Mouse (Mus musculus): ENCODE data around the gene Ddx39b. TPM values are rescaled to one million over a fixed set of nuclear protein-coding genes. Genes with fewer than 3 reads are reported as not detected.

The Ddx39b gene
- polyA plus RNA-seq, 1 experiment from 2014 or later: 347 TPM

DNA sequence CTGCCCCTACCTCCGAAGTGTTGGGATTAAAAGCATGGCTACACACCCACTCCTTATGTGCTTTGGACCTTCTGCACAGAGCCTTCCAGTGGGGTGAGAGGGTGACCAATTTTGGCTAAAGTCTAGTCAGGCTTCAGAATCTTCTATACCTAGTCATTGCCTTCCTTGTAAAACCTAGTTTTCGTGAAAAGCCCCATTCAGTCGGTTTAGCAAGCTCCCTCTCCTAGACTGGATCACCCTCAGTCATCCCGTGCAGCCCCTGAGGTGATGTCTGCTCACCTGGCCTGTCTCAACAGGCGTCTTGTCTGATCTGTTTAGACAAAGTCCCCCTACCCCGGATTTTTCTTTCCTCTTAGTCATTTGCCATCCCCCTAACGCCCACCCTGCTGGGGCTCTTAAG is 43.5 kb upstream of the Ddx39b start:
- Histone ChIP-seq H3K4me2 (ENCODE audit: low read depth, low read length) (no peak overlapping the region), H3K9ac (ENCODE audit: low read depth, low read length) (no peak overlapping the region), H3K4me3 (ENCODE audit: low read depth, low read length) (no peak overlapping the region), H3K9me3 (ENCODE audit: control insufficient read depth, low read length) (no peaks in the 10 kb centered on the region), H3K36me3 (ENCODE audit: control insufficient read depth, insufficient read depth, low read length) (no peaks in the 10 kb centered on the region), H3K4me1 (ENCODE audit: control insufficient read depth, insufficient read depth, low read length) (peaks cover 11% of the 10 kb centered on the region; the same call in 1 of the 2 replicates), H3K27ac (replicated peaks; ENCODE audit: low read depth, low read length) (no peak overlapping the region), H3K27me3 (replicated peaks; ENCODE audit: control insufficient read depth, insufficient read depth, low read length) (peaks cover 43% of the 10 kb centered on the region)
- ATAC-seq (ENCODE audit: low read depth) (no peak), DNase-seq (ENCODE audit: low spot score) (no peak)
- WGBS: 59% methylated on average over 7 of the region's 7 CpGs

DNA sequence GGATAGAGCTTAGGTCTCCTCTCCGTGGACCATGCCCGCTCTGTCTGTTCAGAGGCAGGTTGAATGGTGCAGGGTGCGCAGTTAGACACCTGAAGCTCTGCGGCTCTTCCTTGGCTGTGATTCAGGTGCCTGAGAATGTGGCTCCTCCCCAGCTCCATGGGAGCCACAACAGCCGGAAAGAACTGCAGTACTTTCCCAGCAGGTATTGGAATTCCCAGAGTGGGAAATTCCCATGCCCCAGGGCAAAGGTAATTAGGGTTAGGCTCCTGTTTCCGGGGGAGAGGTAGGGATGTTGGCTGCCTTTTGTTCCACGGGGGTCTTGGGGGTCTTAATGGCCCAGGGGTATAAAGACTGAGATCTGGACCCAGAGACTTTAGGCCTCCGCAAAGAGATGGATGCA is 42.6 kb upstream of the Ddx39b start:
- Histone ChIP-seq H3K27me3 (replicated peaks; ENCODE audit: control insufficient read depth, insufficient read depth, low read length) (peaks cover 50% of the 10 kb centered on the region), H3K9me3 (ENCODE audit: control insufficient read depth, low read length) (no peaks in the 10 kb centered on the region)
- ATAC-seq (ENCODE audit: low read depth): no peak

DNA sequence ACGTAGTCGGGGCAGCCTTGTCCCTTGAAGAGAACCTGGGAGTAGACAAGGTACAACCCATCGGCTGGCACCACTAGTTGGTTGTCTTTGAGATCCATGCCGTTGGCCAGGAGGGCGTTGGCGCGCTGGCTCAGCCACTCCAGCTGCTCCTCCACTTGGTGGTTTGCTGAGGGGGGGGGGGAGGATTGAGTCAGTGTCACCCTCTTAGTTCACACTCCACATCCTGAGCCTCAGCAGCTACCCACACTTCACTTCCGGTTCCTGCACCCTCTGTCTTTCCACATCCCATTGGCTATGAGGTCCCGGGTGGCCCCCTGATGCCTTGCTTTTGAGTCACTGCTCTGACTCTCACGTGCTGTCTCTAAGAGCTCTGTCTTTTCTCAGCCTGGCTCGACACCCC is 41.1 kb upstream of the Ddx39b start:
- ATAC-seq (ENCODE audit: low read depth) (no peak), DNase-seq (ENCODE audit: low spot score) (no peak)
- Histone ChIP-seq H3K4me1 (ENCODE audit: control insufficient read depth, insufficient read depth, low read length) (peaks cover 8% of the 10 kb centered on the region; the same call in 1 of the 2 replicates), H3K9ac (ENCODE audit: low read depth, low read length) (no peak overlapping the region), H3K27ac (replicated peaks; ENCODE audit: low read depth, low read length) (no peak overlapping the region), H3K4me3 (ENCODE audit: low read depth, low read length) (no peak overlapping the region), H3K4me2 (ENCODE audit: low read depth, low read length) (no peak overlapping the region), H3K9me3 (ENCODE audit: control insufficient read depth, low read length) (no peaks in the 10 kb centered on the region), H3K36me3 (ENCODE audit: control insufficient read depth, insufficient read depth, low read length) (no peaks in the 10 kb centered on the region), H3K27me3 (replicated peaks; ENCODE audit: control insufficient read depth, insufficient read depth, low read length) (peaks cover 46% of the 10 kb centered on the region)
- 79% methylated on average over 9 of the region's 11 CpGs for WGBS

More for the DNA sequence above, 42.6 kb upstream of the Ddx39b start:
- H3K4me2 ChIP-seq (ENCODE audit: low read depth, low read length): no peak overlapping the region
- no peaks in the 10 kb centered on the region for H3K36me3 ChIP-seq (ENCODE audit: control insufficient read depth, insufficient read depth, low read length)
- peaks cover 11% of the 10 kb centered on the region; the same call in 1 of the 2 replicates for H3K4me1 ChIP-seq (ENCODE audit: control insufficient read depth, insufficient read depth, low read length)
- H3K9ac ChIP-seq (ENCODE audit: low read depth, low read length): no peak overlapping the region
- DNase-seq (ENCODE audit: low spot score): no peak
- H3K27ac ChIP-seq (replicated peaks; ENCODE audit: low read depth, low read length): no peak overlapping the region
- no peak overlapping the region for H3K4me3 ChIP-seq (ENCODE audit: low read depth, low read length)
- 14% methylated on average over 8 of the region's 8 CpGs for WGBS

DNA sequence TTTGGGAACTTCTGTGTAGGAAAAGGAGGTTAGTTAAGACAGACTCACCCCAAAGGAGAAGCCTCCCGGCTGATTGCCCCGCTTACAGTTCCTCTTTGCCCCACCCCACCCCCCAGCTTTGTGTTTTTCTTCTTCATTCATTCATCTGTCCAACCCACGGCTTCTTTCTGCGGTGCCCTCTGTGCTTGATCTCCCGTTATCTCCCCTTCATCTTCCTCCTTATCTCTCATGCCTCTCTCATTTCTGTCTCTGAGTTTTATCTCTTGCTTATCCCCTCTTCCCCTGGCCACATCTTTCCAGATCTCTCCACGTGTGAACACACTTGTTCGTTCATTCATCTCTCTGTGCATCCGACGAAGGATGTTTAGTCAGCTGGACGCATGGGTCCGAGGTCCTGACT is 40.4 kb upstream of the Ddx39b start:
- no peak overlapping the region for H3K27ac ChIP-seq (replicated peaks; ENCODE audit: low read depth, low read length)
- H3K4me1 ChIP-seq (ENCODE audit: control insufficient read depth, insufficient read depth, low read length): peaks cover 1% of the 10 kb centered on the region; the same call in 1 of the 2 replicates
- H3K36me3 ChIP-seq (ENCODE audit: control insufficient read depth, insufficient read depth, low read length): no peaks in the 10 kb centered on the region
- 83% methylated on average over 11 of the region's 11 CpGs for WGBS
- no peak for DNase-seq (ENCODE audit: low spot score)
- H3K27me3 ChIP-seq (replicated peaks; ENCODE audit: control insufficient read depth, insufficient read depth, low read length): peaks cover 38% of the 10 kb centered on the region
- no peak for ATAC-seq (ENCODE audit: low read depth)
- no peak overlapping the region for H3K9ac ChIP-seq (ENCODE audit: low read depth, low read length)
- no peaks in the 10 kb centered on the region for H3K9me3 ChIP-seq (ENCODE audit: control insufficient read depth, low read length)
- H3K4me2 ChIP-seq (ENCODE audit: low read depth, low read length): no peak overlapping the region
- H3K4me3 ChIP-seq (ENCODE audit: low read depth, low read length): 0 out of 2 replicates have a peak overlapping the region, but pooled peaks have one; percentile 1

DNA sequence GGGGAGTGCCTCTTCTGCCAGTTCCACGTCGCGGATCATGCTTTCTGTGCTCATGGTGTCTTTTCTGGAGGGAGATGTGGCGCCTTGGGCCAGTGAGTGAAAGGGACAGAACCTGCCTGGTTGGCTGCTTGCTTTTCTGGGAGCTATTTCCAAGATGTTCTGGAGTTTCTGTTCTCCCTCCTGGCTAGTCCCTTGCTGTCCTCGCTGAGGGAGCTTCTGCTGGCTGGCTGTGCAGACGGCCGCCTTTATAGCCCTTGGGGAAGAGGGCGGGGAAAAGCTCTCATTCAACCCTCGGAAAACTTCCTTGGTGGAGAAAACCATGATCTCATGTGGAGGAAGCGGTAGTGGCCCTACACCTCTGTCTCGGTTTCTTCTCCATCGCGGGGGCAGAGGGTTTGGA is 39.8 kb upstream of the Ddx39b start, which contains the start of gene Tnf:
Tnf (minus strand) TSS at position 221 of the 400 bp plus-strand sequence.
- Histone ChIP-seq H3K9me3 (ENCODE audit: control insufficient read depth, low read length) (no peaks in the 10 kb centered on the region), H3K36me3 (ENCODE audit: control insufficient read depth, insufficient read depth, low read length) (no peaks in the 10 kb centered on the region), H3K4me2 (ENCODE audit: low read depth, low read length) (no peak within 1 kb of the TSS; the same call in 1 of the 2 replicates), H3K27me3 (replicated peaks; ENCODE audit: control insufficient read depth, insufficient read depth, low read length) (peaks cover 32% of the 10 kb centered on the region), H3K4me1 (ENCODE audit: control insufficient read depth, insufficient read depth, low read length) (no peaks in the 10 kb centered on the region), H3K27ac (replicated peaks; ENCODE audit: low read depth, low read length) (no peak within 1 kb of the TSS), H3K4me3 (ENCODE audit: low read depth, low read length) (0 out of 2 replicates have a peak within 1 kb of the TSS, but pooled peaks have one; percentile 1), H3K9ac (ENCODE audit: low read depth, low read length) (no peak within 1 kb of the TSS)
- WGBS: 34% methylated on average over 13 of the region's 13 CpGs
- DNase-seq (ENCODE audit: low spot score): no peak
- ATAC-seq (ENCODE audit: low read depth): no peak

DNA sequence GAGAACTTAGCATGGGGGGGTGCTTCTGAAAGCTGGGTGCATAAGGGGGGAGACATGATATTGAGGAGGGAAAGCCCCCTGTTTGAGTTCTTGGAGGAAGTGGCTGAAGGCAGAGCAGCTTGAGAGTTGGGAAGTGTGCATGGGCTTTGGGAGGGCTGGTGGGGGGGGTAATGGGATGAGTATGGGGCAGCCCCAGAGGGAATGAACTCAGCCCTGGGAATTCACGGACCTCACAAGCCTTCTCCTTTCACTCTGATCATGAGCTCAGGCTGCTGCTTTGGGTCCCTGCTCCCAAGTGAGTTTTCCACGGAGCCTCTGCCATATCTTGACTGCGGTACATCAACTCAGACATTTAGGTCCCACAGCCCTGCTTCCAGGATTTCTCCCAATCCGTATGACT is 39.1 kb upstream of the Ddx39b start:
- Histone ChIP-seq H3K9ac (ENCODE audit: low read depth, low read length) (no peak overlapping the region), H3K27me3 (replicated peaks; ENCODE audit: control insufficient read depth, insufficient read depth, low read length) (peaks cover 28% of the 10 kb centered on the region), H3K27ac (replicated peaks; ENCODE audit: low read depth, low read length) (no peak overlapping the region), H3K9me3 (ENCODE audit: control insufficient read depth, low read length) (no peaks in the 10 kb centered on the region), H3K4me1 (ENCODE audit: control insufficient read depth, insufficient read depth, low read length) (no peaks in the 10 kb centered on the region), H3K36me3 (ENCODE audit: control insufficient read depth, insufficient read depth, low read length) (no peaks in the 10 kb centered on the region), H3K4me2 (ENCODE audit: low read depth, low read length) (no peak overlapping the region), H3K4me3 (ENCODE audit: low read depth, low read length) (no peak overlapping the region)
- WGBS: 70% methylated on average over 4 of the region's 4 CpGs
- ATAC-seq (ENCODE audit: low read depth) (no peak), DNase-seq (ENCODE audit: low spot score) (no peak)

DNA sequence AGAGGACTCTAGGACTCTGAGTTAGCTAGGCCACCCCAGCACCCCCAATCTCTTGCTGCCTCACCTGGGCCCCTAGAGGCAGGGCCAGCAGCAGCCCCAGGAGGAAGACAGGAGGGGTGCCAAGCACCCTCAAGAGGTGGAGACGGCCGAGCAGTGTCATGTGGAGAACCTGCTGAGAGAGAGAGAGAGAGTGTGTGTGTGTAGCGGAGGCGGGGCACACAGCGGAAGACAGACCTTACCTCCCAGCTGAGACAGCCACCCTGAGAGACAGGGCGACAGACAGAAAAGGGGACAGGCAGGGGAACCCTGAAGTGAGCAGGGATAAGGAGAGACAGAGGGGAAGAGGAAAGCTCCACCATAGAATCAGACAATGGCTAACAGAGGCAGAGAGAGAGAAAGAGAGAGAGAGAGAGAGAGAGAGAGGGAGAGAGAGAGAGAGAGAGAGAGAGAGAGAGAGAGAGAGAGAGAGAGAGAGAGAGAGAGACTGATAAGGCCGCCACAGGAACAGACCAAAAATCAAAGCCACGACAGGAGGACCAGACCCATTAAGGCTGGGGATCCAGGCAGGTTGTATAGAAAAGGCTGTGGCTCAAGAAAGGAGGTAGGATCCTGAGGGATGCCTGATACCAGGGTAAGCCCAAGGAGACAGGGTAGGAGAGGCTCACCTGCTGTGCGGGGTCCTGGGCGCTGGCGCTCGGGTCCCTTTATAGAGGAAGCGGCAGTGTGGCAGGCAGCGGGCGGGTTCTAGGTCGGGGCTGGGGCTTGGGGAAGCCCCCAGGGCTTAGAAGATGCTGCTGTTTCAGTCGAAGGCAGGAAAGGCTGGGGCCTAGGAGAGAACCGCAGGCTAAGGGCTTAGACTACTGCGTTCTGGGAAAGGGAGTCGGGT is 36.8 kb upstream of the Ddx39b start, which contains the start of gene Lta:
Lta (minus strand) TSS at position 858 of the 886 bp plus-strand sequence.
- H3K27me3 ChIP-seq (replicated peaks; ENCODE audit: control insufficient read depth, insufficient read depth, low read length): peaks cover 22% of the 10 kb centered on the region
- H3K9ac ChIP-seq (ENCODE audit: low read depth, low read length): no peak within 1 kb of the TSS; the same call in 1 of the 2 replicates
- H3K4me1 ChIP-seq (ENCODE audit: control insufficient read depth, insufficient read depth, low read length): no peaks in the 10 kb centered on the region
- H3K27ac ChIP-seq (replicated peaks; ENCODE audit: low read depth, low read length): no peak within 1 kb of the TSS
- ATAC-seq (ENCODE audit: low read depth) (no peak), DNase-seq (ENCODE audit: low spot score) (no peak)
- 18% methylated on average over 15 of the region's 20 CpGs for WGBS
- no peaks in the 10 kb centered on the region for H3K9me3 ChIP-seq (ENCODE audit: control insufficient read depth, low read length)
- H3K36me3 ChIP-seq (ENCODE audit: control insufficient read depth, insufficient read depth, low read length): no peaks in the 10 kb centered on the region
- no peak within 1 kb of the TSS for H3K4me2 ChIP-seq (ENCODE audit: low read depth, low read length)
- no peak within 1 kb of the TSS for H3K4me3 ChIP-seq (ENCODE audit: low read depth, low read length)

DNA sequence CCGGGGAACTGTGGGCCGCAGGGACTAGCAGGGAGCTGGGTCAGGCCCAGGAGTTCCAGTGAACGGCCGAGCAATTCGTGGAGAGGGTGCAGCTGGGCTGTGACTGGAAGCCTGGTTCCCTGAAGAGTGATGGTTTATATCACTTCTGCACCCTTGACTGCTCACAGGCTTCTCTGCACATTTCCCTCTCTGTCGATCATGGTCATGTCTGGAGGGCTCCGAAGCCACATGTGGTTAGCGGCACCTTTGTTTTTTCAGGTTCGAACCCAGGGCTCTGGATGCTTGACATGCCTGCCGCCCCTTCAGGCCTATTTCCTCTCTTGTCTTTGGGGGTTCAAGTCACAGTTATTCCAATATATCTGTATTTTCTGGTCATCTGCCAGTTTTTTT is 36.2 kb upstream of the Ddx39b start:
- no peak for DNase-seq (ENCODE audit: low spot score)
- H3K9me3 ChIP-seq (ENCODE audit: control insufficient read depth, low read length): no peaks in the 10 kb centered on the region
- H3K9ac ChIP-seq (ENCODE audit: low read depth, low read length): no peak overlapping the region
- no peak overlapping the region for H3K4me3 ChIP-seq (ENCODE audit: low read depth, low read length)
- H3K4me1 ChIP-seq (ENCODE audit: control insufficient read depth, insufficient read depth, low read length): no peaks in the 10 kb centered on the region
- no peak for ATAC-seq (ENCODE audit: low read depth)
- no peak overlapping the region for H3K4me2 ChIP-seq (ENCODE audit: low read depth, low read length)
- H3K36me3 ChIP-seq (ENCODE audit: control insufficient read depth, insufficient read depth, low read length): no peaks in the 10 kb centered on the region
- WGBS: 52% methylated on average over 10 of the region's 10 CpGs
- no peak overlapping the region for H3K27ac ChIP-seq (replicated peaks; ENCODE audit: low read depth, low read length)
- H3K27me3 ChIP-seq (replicated peaks; ENCODE audit: control insufficient read depth, insufficient read depth, low read length): peaks cover 22% of the 10 kb centered on the region

Data from embryonic facial prominence, embryonic 14.5 days (tissue).